Mouse (Mus musculus) B cell, adult 2 months (primary cell): ENCODE measurements around the gene Mmrn1.
"Not testable (repeated sequence)": the region's sequence is repeated elsewhere in the genome, so short reads cannot be mapped to it uniquely, and the experiment has no call there.

ENCODE experiments used
- DNase-seq, 2 experiments: peaks; one replicate each; pipeline ENCODE4 v3.0.0; 2022

The Mmrn1 gene

GRCm38 (mm10) chr6:60924676-60925075 lies at the start of gene Mmrn1:
Gene Mmrn1 (plus strand): TSS chr6:60924976.
- DNase-seq, result not testable (repeated sequence)

- DNase-seq, result no peak
These were observed 44.4 kb upstream of the Mmrn1 start for GRCm38 (mm10) chr6:60880362-60880761.

GRCm38 (mm10) chr6:60881534-60881933 lies 43.2 kb upstream of the Mmrn1 start:
- DNase-seq, result no peak

- no peak for DNase-seq
These were observed 17.5 kb upstream of the Mmrn1 start for GRCm38 (mm10) chr6:60907272-60907671.

- DNase-seq, result no peak
These were observed 6.6 kb downstream of the Mmrn1 start for GRCm38 (mm10) chr6:60931364-60931763.

DNA sequence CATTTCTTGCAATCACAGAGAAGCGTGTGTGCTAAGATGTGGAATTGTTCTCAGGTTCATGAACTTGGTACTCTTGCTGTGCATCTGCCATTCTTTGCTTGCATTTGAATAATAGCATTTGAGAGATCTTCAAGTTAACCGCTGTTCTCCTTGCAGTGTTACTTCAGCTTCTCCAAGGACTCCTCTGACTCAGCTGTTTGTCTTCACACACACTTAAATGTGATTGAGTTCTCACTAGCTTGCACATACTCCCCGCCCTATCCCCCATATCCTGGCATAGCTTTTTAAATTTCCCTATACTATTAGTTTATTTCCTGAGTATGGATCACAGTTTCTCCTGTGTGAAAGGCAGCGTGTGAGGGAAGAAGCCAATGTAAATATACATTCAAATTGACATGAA lies 10.1 kb downstream of the Mmrn1 start:
- DNase-seq, result no peak

GRCm38 (mm10) chr6:60935448-60936130 lies 10.8 kb downstream of the Mmrn1 start:
- DNase-seq, result no peak

DNA sequence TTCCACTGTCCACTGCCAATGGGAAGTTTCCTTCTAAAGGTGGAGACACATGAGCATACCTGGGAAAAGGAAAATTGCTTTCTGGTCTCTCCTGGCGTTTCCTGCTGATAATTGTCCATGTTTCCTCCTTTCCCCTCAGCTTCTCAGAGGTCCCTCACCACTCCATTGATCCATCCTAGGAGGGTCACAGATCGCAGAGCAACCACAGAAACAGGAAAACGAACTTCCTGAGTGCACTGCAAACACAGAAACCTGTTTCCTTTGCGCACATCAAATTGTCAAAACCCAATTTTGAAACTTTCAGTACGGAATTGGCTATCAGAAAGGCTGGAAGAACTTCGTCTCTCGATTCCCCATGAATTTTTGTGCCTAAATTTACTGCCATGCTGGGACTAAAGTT lies 19.4 kb downstream of the Mmrn1 start:
- DNase-seq, result no peak

- no peak for DNase-seq
These were observed 19.8 kb downstream of the Mmrn1 start for GRCm38 (mm10) chr6:60944621-60945020.

DNA sequence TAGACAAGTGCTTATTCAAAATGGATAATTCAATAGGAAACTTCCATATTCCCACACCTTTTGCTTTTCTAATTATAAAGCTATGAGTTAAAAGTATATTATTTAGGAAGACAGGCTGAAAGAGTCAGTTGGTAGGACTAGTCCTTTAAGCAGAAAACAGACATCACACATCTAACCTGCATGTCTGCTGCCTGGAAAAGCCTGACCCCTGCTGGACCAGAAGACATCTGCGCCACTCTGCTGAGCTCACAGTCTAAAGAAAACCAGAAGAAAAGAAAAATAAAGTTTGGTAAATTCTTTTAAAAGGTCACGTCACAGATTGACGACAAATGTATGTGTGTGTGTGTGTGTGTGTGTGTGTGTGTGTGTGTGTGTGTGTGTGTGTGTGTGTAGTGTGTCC lies 25.6 kb downstream of the Mmrn1 start:
- peak; percentile 7 to 22 for DNase-seq

DNA sequence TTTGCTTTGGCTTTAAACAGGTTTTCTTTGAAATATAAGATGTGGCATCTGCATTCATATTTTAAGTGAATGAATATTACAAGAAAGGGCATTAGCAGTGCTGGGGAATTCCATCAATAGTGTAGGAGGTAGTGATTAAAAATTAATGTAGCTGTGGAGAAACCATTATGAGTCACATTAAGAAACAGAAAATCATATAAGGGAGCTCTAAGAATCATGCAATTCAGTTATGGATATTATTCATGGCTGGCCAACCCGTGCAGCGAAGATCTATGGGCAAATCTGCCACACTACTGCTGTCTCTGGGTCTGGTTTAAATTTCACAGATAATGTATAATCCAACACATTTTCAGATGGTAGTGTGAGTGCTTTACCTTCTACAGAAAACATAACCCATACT lies 36.5 kb downstream of the Mmrn1 start:
- no peak for DNase-seq

DNA sequence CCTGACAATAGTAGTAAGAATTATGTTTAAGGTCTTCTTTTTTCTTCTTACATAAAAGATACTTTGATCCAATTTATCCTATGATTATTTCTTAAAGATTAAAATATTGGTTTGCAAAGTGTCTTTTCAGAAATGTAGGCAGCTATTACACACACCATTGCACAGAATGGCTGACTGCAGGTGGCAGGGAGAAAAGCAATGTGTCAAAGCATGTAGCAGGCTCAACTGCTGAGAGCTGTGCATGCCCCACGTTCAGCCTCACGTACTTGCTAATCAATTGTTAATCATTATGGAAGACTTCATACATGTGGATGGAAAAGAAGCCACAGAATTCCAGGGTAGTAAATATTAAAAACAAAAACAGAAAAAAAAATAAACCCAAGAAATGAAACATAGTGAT lies 37.1 kb downstream of the Mmrn1 start:
- DNase-seq, result no peak

DNA sequence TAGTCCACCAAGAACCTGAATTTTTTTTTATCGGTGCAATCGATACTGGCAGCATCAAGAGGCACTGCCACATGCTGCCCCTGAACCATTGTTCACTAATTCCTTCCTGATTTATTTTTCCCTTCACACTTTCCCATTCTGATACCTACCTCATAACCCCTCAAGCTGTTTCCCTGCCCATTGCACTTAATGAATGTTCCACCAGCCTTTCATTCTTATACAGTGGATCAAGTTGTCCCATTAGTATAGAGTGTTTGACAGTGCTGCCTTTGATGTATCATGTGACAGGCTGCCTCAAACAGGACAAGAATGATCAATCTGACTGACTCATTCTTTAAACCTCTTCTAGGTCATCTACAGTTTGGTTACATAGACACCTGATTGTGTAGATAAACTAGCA lies 37.9 kb downstream of the Mmrn1 start:
- no peak for DNase-seq

GRCm38 (mm10) chr6:60963726-60964125 lies 39.0 kb downstream of the Mmrn1 start:
- no peak for DNase-seq

DNA sequence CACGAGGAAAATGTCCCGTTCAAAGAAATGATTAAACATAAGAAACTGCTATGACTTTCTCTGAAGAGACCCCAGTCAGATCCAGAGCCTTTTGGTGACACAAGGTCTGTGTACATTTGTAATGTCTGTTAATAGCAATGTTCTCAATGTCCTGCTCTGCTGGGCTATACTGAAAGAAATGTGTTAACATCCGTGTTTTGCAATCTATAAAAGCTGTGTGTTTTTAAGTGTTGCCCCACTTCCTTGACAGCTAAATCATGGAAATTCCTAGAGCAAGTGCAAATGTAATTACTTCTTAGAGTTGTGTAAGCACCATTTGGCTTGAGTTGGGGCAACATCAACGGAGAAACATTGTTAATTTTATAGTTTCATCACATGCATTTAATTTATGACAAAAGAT lies 42.2 kb downstream of the Mmrn1 start:
- DNase-seq, result no peak

GRCm38 (mm10) chr6:60969407-60969806 lies 44.6 kb downstream of the Mmrn1 start:
- DNase-seq, result no peak

GRCm38 (mm10) chr6:60970811-60971210 lies 46.0 kb downstream of the Mmrn1 start:
- DNase-seq, result no peak

GRCm38 (mm10) chr6:60978610-60979009 lies 53.8 kb downstream of the Mmrn1 start:
- no peak for DNase-seq

DNA sequence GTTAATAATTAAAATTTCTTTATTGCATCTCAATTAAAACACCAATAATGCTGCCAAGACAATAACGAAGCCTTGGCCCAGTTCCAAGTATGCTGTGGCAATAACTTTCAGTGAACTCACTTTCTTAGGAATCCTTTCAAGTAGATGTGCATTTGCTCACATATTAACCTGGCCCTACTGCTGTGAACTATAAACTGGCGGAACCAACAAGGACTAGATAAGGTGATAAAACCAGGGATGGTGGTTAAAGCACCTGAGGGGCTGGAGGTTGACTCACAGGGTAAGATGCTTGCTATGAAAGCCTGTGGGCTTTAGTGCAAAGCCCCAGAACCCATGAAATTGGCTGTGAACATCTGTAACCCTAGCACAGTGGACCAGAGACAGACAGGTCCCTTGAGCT lies 54.3 kb downstream of the Mmrn1 start:
- no peak for DNase-seq

DNA sequence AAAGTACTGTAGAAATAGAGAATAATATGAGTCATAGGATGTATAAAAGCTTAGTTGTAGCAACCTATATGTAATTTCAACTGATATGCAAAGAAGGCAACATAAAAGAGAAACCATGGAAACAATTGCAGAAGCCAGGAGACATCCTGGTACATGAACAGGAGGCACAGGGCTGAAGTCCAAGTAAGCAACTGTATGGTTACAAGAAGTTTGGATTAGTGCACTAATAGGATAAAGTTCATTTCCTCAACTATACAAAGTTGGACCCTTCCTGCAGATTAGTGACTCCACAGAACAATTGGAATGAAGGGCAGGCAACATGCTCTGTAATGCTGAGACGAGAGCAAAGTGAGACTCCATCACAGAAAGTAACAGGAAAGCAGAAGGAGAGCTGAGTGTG lies 59.6 kb downstream of the Mmrn1 start:
- DNase-seq, result no peak

DNA sequence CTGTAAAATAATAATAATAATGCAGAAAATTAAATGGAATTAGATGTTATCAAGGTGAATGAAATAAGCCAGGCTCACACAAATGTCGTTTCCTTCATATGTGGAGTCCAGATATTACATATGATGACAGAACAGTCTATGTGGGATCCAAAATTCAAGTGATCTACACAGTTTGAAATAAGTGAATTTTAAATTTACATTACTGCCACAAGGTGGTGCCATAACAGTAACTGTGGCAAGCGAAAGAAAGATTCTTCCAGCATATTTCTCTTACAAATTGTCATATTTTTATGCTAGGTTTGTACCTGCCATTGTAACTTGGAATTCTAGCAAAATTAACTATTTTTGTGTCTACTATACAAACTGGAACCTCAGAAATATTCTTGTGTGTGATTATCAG lies 61.1 kb downstream of the Mmrn1 start:
- no peak for DNase-seq

GRCm38 (mm10) chr6:60986914-60987313 lies 62.1 kb downstream of the Mmrn1 start:
- no peak for DNase-seq

- DNase-seq, result no peak
These were observed 63.0 kb downstream of the Mmrn1 start for GRCm38 (mm10) chr6:60987804-60988203.

- no peak for DNase-seq
These were observed 67.6 kb downstream of the Mmrn1 start for GRCm38 (mm10) chr6:60992366-60992765.

GRCm38 (mm10) chr6:60993386-60994108 lies 68.8 kb downstream of the Mmrn1 start:
- DNase-seq, result no peak
